Mouse (Mus musculus) liver, postnatal 0 days (tissue): ENCODE measurements at regions not wholly inside any gene's neighbourhood (a gene's known extent, or its start where the extent isn't known, plus 50 kb on each side); places are given as distances from the start of the nearest gene placed in this dataset.

Experiments used
- CTCF ChIP-seq: sonication (generic); IDR thresholded peaks from 2 replicates; pipeline ENCODE4 v1.5.1; 2016; ENCODE audit warnings: antibody characterized with exemption, low read depth
- EP300 ChIP-seq: IDR thresholded peaks from 2 replicates; pipeline ENCODE4 v1.6.1; 2016; ENCODE audit warnings: antibody characterized with exemption, low read depth, mild to moderate bottlenecking

DNA sequence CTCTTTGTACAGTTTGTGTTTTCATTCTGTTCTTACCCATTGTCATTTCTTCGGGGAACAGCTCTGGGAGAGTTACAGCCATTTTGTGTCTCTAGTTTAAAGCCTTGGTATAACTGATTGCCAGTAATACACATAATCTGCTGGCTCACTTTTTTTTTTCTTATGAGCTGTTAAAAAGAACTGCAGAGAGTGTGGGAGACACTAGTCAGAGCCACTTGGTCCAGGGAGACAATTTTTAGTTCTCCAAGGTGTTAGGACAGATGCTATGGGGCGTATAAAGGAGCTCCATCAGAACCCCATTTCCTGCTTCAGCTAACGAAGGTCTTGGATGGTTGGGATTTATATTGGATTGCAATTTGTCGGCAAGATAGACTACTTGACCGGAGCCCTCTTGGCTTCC, 93.6 kb upstream of the Pmfbp1 start:
- no peak for TF ChIP-seq EP300
- TF ChIP-seq CTCF: no peak
